Mouse (Mus musculus): ENCODE measurements around the gene Trim56. TPM values are rescaled to one million over a fixed set of nuclear protein-coding genes. Genes with fewer than 3 reads are reported as not detected.
"Not testable (repeated sequence)": the region's sequence is repeated elsewhere in the genome, so short reads cannot be mapped to it uniquely, and the experiment has no call there.

The Trim56 gene
- total and polyA plus RNA-seq, 2 experiments from 2014 or later: 1.2 to 3.7 TPM

- Histone ChIP-seq H3K4me1 (ENCODE audit: insufficient read depth, low read length) (0 out of 2 replicates have a peak, but pooled peaks cover 8% of the 10 kb centered on the region), H3K4me2 (ENCODE audit: low read depth, low read length, poor library complexity, severe bottlenecking) (peak overlapping the region; percentile 9; the same call in 1 of the 2 replicates), H3K27me3 (ENCODE audit: insufficient read depth, low read length) (no peaks in the 10 kb centered on the region), H3K27ac (ENCODE audit: low read depth, low read length) (peak overlapping the region; percentile 80), H3K4me3 (ENCODE audit: low read depth, low read length) (no peak overlapping the region), H3K36me3 (ENCODE audit: insufficient read depth, low read length) (no peaks in the 10 kb centered on the region), H3K9ac (replicated peaks; ENCODE audit: low read length, poor library complexity, severe bottlenecking) (no peak overlapping the region), H3K9me3 (ENCODE audit: low read length) (no peaks in the 10 kb centered on the region)
- ATAC-seq (ENCODE audit: low FRiP score) (peak; percentile 86), DNase-seq (ENCODE audit: low spot score) (peak; percentile 85)
- peak; percentile 94 for TF ChIP-seq CTCF (IDR thresholded peaks at IDR 0.05)
- 4% methylated on average over 14 of the region's 14 CpGs for WGBS
These were observed 6.7 kb upstream of the Trim56 start for GRCm38 (mm10) chr5:137122686-137123193.

DNA sequence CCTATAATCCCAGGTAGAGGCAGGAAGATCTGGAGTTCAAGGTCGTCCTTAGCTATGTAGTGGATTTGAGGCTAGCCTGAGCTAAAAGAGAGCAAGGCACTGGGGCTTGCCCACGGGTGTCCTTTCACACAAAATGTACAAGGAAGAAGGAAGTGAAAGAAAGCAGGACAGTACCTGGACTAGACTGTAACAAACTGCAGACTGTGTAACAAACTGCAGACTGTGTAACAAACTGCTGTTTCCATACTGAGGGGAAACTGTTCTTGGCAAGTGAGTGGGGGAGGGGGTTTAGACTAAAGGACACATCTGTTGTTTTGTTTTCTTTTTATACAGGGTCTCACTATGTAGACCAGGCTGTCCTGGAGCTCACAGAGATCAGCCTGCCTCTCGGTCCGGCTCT is 5.3 kb upstream of the Trim56 start:
- WGBS: 85% methylated on average over 4 of the region's 4 CpGs
- no peak overlapping the region for H3K9ac ChIP-seq (replicated peaks; ENCODE audit: low read length, poor library complexity, severe bottlenecking)
- H3K4me2 ChIP-seq (ENCODE audit: low read depth, low read length, poor library complexity, severe bottlenecking): no peak overlapping the region
- no peaks in the 10 kb centered on the region for H3K9me3 ChIP-seq (ENCODE audit: low read length)
- H3K27ac ChIP-seq (ENCODE audit: low read depth, low read length): no peak overlapping the region
- no peak for TF ChIP-seq CTCF (IDR thresholded peaks at IDR 0.05)
- H3K36me3 ChIP-seq (ENCODE audit: insufficient read depth, low read length): no peaks in the 10 kb centered on the region
- H3K27me3 ChIP-seq (ENCODE audit: insufficient read depth, low read length): no peaks in the 10 kb centered on the region
- no peak for DNase-seq (ENCODE audit: low spot score)
- H3K4me1 ChIP-seq (ENCODE audit: insufficient read depth, low read length): 0 out of 2 replicates have a peak, but pooled peaks cover 8% of the 10 kb centered on the region
- H3K4me3 ChIP-seq (ENCODE audit: low read depth, low read length): no peak overlapping the region
- ATAC-seq (ENCODE audit: low FRiP score): no peak

GRCm38 (mm10) chr5:137118878-137119277 is 2.9 kb upstream of the Trim56 start:
- Histone ChIP-seq H3K27me3 (ENCODE audit: insufficient read depth, low read length) (no peaks in the 10 kb centered on the region), H3K9me3 (ENCODE audit: low read length) (no peaks in the 10 kb centered on the region), H3K4me2 (ENCODE audit: low read depth, low read length, poor library complexity, severe bottlenecking) (no peak overlapping the region), H3K36me3 (ENCODE audit: insufficient read depth, low read length) (no peaks in the 10 kb centered on the region), H3K4me1 (ENCODE audit: insufficient read depth, low read length) (0 out of 2 replicates have a peak, but pooled peaks cover 12% of the 10 kb centered on the region), H3K4me3 (ENCODE audit: low read depth, low read length) (no peak overlapping the region), H3K27ac (ENCODE audit: low read depth, low read length) (no peak overlapping the region), H3K9ac (replicated peaks; ENCODE audit: low read length, poor library complexity, severe bottlenecking) (no peak overlapping the region)
- no peak for TF ChIP-seq CTCF (IDR thresholded peaks at IDR 0.05)
- WGBS: 70% methylated on average over 4 of the region's 4 CpGs
- ATAC-seq (ENCODE audit: low FRiP score) (no peak), DNase-seq (ENCODE audit: low spot score) (no peak)

GRCm38 (mm10) chr5:137117994-137118393 is 2.0 kb upstream of the Trim56 start:
- not testable (repeated sequence) for H3K27me3 ChIP-seq (ENCODE audit: insufficient read depth, low read length)
- 83% methylated on average over 3 of the region's 3 CpGs for WGBS

GRCm38 (mm10) chr5:137116987-137117386 is 978 bp upstream of the Trim56 start:
- no peak for ATAC-seq (ENCODE audit: low FRiP score)
- 87% methylated on average over 2 of the region's 2 CpGs for WGBS
- no peak for DNase-seq (ENCODE audit: low spot score)

More at GRCm38 (mm10) chr5:137117994-137118393, 2.0 kb upstream of the Trim56 start:
- H3K4me3 ChIP-seq (ENCODE audit: low read depth, low read length); H3K4me2 ChIP-seq (ENCODE audit: low read depth, low read length, poor library complexity, severe bottlenecking); H3K9me3 ChIP-seq (ENCODE audit: low read length); DNase-seq (ENCODE audit: low spot score); H3K9ac ChIP-seq (replicated peaks; ENCODE audit: low read length, poor library complexity, severe bottlenecking); ATAC-seq (ENCODE audit: low FRiP score); H3K36me3 ChIP-seq (ENCODE audit: insufficient read depth, low read length); H3K27ac ChIP-seq (ENCODE audit: low read depth, low read length): not testable (repeated sequence)
- H3K4me1 ChIP-seq (ENCODE audit: insufficient read depth, low read length): 0 out of 2 replicates have a peak, but pooled peaks cover 10% of the 10 kb centered on the region

DNA sequence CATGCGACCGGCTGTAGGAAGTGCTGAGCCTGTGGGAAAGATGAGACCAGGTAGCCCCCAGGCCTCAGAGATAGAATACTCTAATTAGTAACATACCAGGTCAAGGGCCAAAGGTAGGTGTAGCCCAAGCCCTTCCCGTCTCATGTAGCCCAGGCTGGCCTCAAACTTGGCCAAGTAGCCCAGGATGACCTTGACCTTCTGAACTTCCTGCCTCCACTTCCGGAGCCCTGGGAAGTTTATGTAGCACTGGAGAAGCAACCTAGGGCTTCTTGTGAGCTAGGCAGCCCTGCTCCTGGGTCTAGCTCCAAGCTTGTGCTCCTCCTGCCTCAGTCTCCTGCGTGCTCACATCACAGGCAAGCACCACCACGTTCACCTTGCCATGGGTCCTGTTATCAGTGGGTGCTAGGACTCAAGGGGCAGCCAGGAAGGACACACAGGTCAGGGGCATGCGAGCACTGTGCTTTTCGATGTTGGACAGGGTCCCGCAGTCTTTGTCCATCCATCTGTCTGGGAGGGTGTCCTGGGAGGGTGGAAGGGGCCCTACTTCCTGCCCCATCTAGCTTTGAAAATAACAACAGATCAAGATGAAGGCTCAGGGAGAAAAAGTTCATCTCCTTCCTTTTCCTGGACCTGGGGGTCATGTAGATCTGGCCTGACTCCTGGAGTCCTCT is 983 bp downstream of the Trim56 start:
- DNase-seq (ENCODE audit: low spot score) (no peak), ATAC-seq (ENCODE audit: low FRiP score) (no peak)
- H3K9ac ChIP-seq (replicated peaks; ENCODE audit: low read length, poor library complexity, severe bottlenecking): no peak overlapping the region
- H3K9me3 ChIP-seq (ENCODE audit: low read length): no peaks in the 10 kb centered on the region
- H3K27me3 ChIP-seq (ENCODE audit: insufficient read depth, low read length): no peaks in the 10 kb centered on the region
- TF ChIP-seq CTCF (IDR thresholded peaks at IDR 0.05): no peak
- no peak overlapping the region for H3K27ac ChIP-seq (ENCODE audit: low read depth, low read length)
- H3K36me3 ChIP-seq (ENCODE audit: insufficient read depth, low read length): no peaks in the 10 kb centered on the region
- H3K4me1 ChIP-seq (ENCODE audit: insufficient read depth, low read length): 0 out of 2 replicates have a peak, but pooled peaks cover 4% of the 10 kb centered on the region
- no peak overlapping the region; the same call in 1 of the 2 replicates for H3K4me2 ChIP-seq (ENCODE audit: low read depth, low read length, poor library complexity, severe bottlenecking)
- WGBS: 88% methylated on average over 9 of the region's 9 CpGs
- no peak overlapping the region for H3K4me3 ChIP-seq (ENCODE audit: low read depth, low read length)

More at GRCm38 (mm10) chr5:137116987-137117386, 978 bp upstream of the Trim56 start:
- no peak overlapping the region for H3K27ac ChIP-seq (ENCODE audit: low read depth, low read length)
- TF ChIP-seq CTCF (IDR thresholded peaks at IDR 0.05): no peak
- no peak overlapping the region for H3K4me2 ChIP-seq (ENCODE audit: low read depth, low read length, poor library complexity, severe bottlenecking)
- H3K27me3 ChIP-seq (ENCODE audit: insufficient read depth, low read length): no peaks in the 10 kb centered on the region
- H3K9ac ChIP-seq (replicated peaks; ENCODE audit: low read length, poor library complexity, severe bottlenecking): no peak overlapping the region
- H3K9me3 ChIP-seq (ENCODE audit: low read length): no peaks in the 10 kb centered on the region
- H3K36me3 ChIP-seq (ENCODE audit: insufficient read depth, low read length): no peaks in the 10 kb centered on the region
- H3K4me3 ChIP-seq (ENCODE audit: low read depth, low read length): no peak overlapping the region
- H3K4me1 ChIP-seq (ENCODE audit: insufficient read depth, low read length): 0 out of 2 replicates have a peak, but pooled peaks cover 4% of the 10 kb centered on the region
